Mouse (Mus musculus) brain, embryonic 14.5 days (tissue): ENCODE data around the gene Zfp607b.

Source experiments
- CTCF ChIP-seq: fragments of 200-500 bp; IDR thresholded peaks from 2 replicates; pipeline ENCODE4 v1.5.1; 2012; ENCODE audit warnings: inconsistent platforms, mild to moderate bottlenecking, moderate library complexity, borderline replicate concordance; ENCODE audit not compliant: insufficient read depth, insufficient read length; ENCODE audit errors: extremely low read depth
- POLR2A ChIP-seq: fragments of 200-500 bp; IDR thresholded peaks from 2 replicates; pipeline ENCODE4 v1.6.1; 2012; ENCODE audit warnings: mild to moderate bottlenecking, inconsistent platforms, borderline replicate concordance; ENCODE audit not compliant: poor library complexity, insufficient read depth, insufficient read length, severe bottlenecking; ENCODE audit errors: extremely low read depth

GRCm38 (mm10) chr7:27725566-27726538 lies 36.7 kb downstream of the Zfp607b start:
- TF ChIP-seq CTCF (peak; percentile 57), POLR2A (peak; percentile 22; the same call in 1 of the 2 replicates)
